Mouse (Mus musculus) hindbrain, embryonic 16.5 days (tissue): ENCODE results near the gene Ciart. TPM values are rescaled to one million over a fixed set of nuclear protein-coding genes. Genes with fewer than 3 reads are reported as not detected.

ENCODE experiments used
- ATAC-seq: fragments of 200-750 bp; cut with Nextera tagmentation; 2 replicates; pipeline ENCODE4 v1.8.0; 2017; ENCODE audit warnings: moderate TSS enrichment, moderate library complexity
- H3K27ac ChIP-seq: fragments of 300-500 bp; sonication (generic); 2 replicates; pipeline ENCODE4 v1.5.1; 2014; ENCODE audit warnings: low read depth, mild to moderate bottlenecking, control low read depth, low read length, moderate library complexity
- H3K27me3 ChIP-seq: fragments of 300-500 bp; sonication (generic); replicated peaks from 2 replicates; pipeline ENCODE4 v1.6.1; 2014; ENCODE audit warnings: low read length; ENCODE audit not compliant: control insufficient read depth, insufficient read depth
- H3K36me3 ChIP-seq: fragments of 300-500 bp; sonication (generic); 2 replicates; pipeline ENCODE4 v1.6.1; 2014; ENCODE audit warnings: mild to moderate bottlenecking, low read length, moderate library complexity, mixed read lengths; ENCODE audit not compliant: control insufficient read depth, insufficient read depth
- H3K4me1 ChIP-seq: fragments of 300-500 bp; sonication (generic); 2 replicates; pipeline ENCODE4 v1.6.1; 2014; ENCODE audit warnings: low read depth, low read length; ENCODE audit not compliant: control insufficient read depth, insufficient read depth
- H3K4me2 ChIP-seq: fragments of 300-500 bp; sonication (generic); 2 replicates; pipeline ENCODE4 v1.6.1; 2014; ENCODE audit warnings: mild to moderate bottlenecking, low read length, control low read depth, moderate library complexity
- H3K4me3 ChIP-seq: fragments of 300-500 bp; sonication (generic); 2 replicates; pipeline ENCODE4 v1.5.1; 2014; ENCODE audit warnings: mild to moderate bottlenecking, low read length, control low read depth, moderate library complexity
- H3K9ac ChIP-seq: fragments of 300-500 bp; sonication (generic); 2 replicates; pipeline ENCODE4 v1.6.1; 2014; ENCODE audit warnings: low read depth, mild to moderate bottlenecking, control low read depth, low read length, moderate library complexity
- H3K9me3 ChIP-seq: fragments of 300-500 bp; sonication (generic); 2 replicates; pipeline ENCODE4 v1.6.1; 2014; ENCODE audit warnings: mild to moderate bottlenecking, low read length, moderate library complexity; ENCODE audit not compliant: control insufficient read depth
- WGBS: fragments of 180-500 bp; shearing (Covaris S2); extraction: QIAGEN DNeasy Blood & Tissue Kit; methylation state at CpG from one replicate; pipeline ENCODE4 v1.1.7; 2014; 5-methylcytosine and 5-hydroxymethylcytosine counted together
- polyA plus RNA-seq: library from polyadenylated mRNA; unstranded; fragments of >200 nt; fragmentation: Nextera tagmentation; extraction: Ambion mirVana; gene quantifications from 2 replicates; pipeline ENCODE4 v1.2.1, GENCODE M21; 2015

Ciart gene
- polyA plus RNA-seq, 1 experiment from 2014 or later = 6.1 TPM

- ATAC-seq = 0 out of 2 replicates have a peak, but pooled peaks have one; percentile 3
- peak overlapping the region; percentile 45; the same call in 1 of the 2 replicates for H3K9ac ChIP-seq
- 24% methylated on average over 7 of the region's 7 CpGs for WGBS
- H3K27ac ChIP-seq = peak overlapping the region; percentile 40
- peak overlapping the region; percentile 57 for H3K4me2 ChIP-seq
- peaks cover 11% of the 10 kb centered on the region for H3K4me1 ChIP-seq
- H3K36me3 ChIP-seq = no peaks in the 10 kb centered on the region
- no peaks in the 10 kb centered on the region for H3K9me3 ChIP-seq
- peak overlapping the region; percentile 75 for H3K4me3 ChIP-seq
- H3K27me3 ChIP-seq = no peaks in the 10 kb centered on the region
These were observed 11.1 kb upstream of the Ciart start for GRCm38 (mm10) chr3:95893126-95893525.

GRCm38 (mm10) chr3:95892066-95893052 lies 10.3 kb upstream of the Ciart start:
- Histone ChIP-seq H3K27ac (peak overlapping the region; percentile 19; the same call in 1 of the 2 replicates), H3K4me2 (no peak overlapping the region; the same call in 1 of the 2 replicates), H3K9me3 (no peaks in the 10 kb centered on the region), H3K36me3 (no peaks in the 10 kb centered on the region), H3K27me3 (no peaks in the 10 kb centered on the region), H3K4me1 (peaks cover 11% of the 10 kb centered on the region), H3K4me3 (no peak overlapping the region), H3K9ac (peak overlapping the region; percentile 4; the same call in 1 of the 2 replicates)
- WGBS = 38% methylated on average over 11 of the region's 11 CpGs
- ATAC-seq = no peak

GRCm38 (mm10) chr3:95891211-95892065 lies 9.4 kb upstream of the Ciart start, which contains the start of gene BC028528:
BC028528 (minus strand) TSS chr3:95892005.
- H3K4me2 ChIP-seq = peak within 1 kb of the TSS; percentile 11
- H3K9ac ChIP-seq = peak within 1 kb of the TSS; percentile 17; the same call in 1 of the 2 replicates
- H3K4me1 ChIP-seq = peaks cover 11% of the 10 kb centered on the region
- peak within 1 kb of the TSS; percentile 14; the same call in 1 of the 2 replicates for H3K4me3 ChIP-seq
- H3K9me3 ChIP-seq = no peaks in the 10 kb centered on the region
- ATAC-seq = no peak
- 22% methylated on average over 12 of the region's 12 CpGs for WGBS
- H3K27me3 ChIP-seq = no peaks in the 10 kb centered on the region
- H3K27ac ChIP-seq = peak within 1 kb of the TSS; percentile 60
- H3K36me3 ChIP-seq = no peaks in the 10 kb centered on the region

DNA sequence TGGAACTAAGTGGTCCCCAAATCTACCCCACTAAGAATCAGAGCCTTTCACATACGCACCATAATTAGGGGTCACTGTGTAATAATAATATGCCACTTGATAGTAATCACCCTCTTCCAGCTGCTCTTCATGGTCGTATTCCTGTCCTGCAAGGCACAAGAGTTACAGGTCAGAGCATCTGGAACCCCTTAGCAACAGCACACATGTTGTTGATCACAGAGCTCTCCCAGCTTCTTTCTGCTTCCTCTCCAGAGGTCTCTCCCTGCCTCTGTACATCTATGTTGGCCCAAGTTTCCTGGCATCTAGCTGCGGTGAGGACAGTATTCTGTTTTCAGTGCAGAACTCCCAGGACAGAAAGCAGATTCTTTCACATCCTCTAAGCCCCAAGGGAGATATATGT lies 7.6 kb upstream of the Ciart start:
- Histone ChIP-seq H3K27me3 (no peaks in the 10 kb centered on the region), H3K36me3 (no peaks in the 10 kb centered on the region), H3K9ac (no peak overlapping the region), H3K4me2 (no peak overlapping the region), H3K4me1 (peaks cover under 1% of the 10 kb centered on the region), H3K4me3 (no peak overlapping the region), H3K9me3 (no peaks in the 10 kb centered on the region), H3K27ac (no peak overlapping the region)
- WGBS = 73% methylated on average over 3 of the region's 3 CpGs
- no peak for ATAC-seq

- H3K27ac ChIP-seq = no peak overlapping the region
- no peak for ATAC-seq
- H3K9me3 ChIP-seq = no peaks in the 10 kb centered on the region
- H3K9ac ChIP-seq = no peak overlapping the region
- peaks cover 5% of the 10 kb centered on the region; the same call in 1 of the 2 replicates for H3K4me1 ChIP-seq
- WGBS = 81% methylated on average over 4 of the region's 4 CpGs
- H3K4me3 ChIP-seq = no peak overlapping the region
- H3K27me3 ChIP-seq = no peaks in the 10 kb centered on the region
- no peak overlapping the region for H3K4me2 ChIP-seq
- H3K36me3 ChIP-seq = no peaks in the 10 kb centered on the region
These were observed 5.5 kb upstream of the Ciart start for GRCm38 (mm10) chr3:95887596-95887995.

GRCm38 (mm10) chr3:95884400-95884799 lies 2.3 kb upstream of the Ciart start:
- Histone ChIP-seq H3K27me3 (no peaks in the 10 kb centered on the region), H3K4me3 (no peak overlapping the region), H3K4me2 (no peak overlapping the region), H3K9ac (no peak overlapping the region), H3K27ac (no peak overlapping the region), H3K4me1 (peaks cover 11% of the 10 kb centered on the region), H3K9me3 (no peaks in the 10 kb centered on the region), H3K36me3 (no peaks in the 10 kb centered on the region)
- 85% methylated on average over 5 of the region's 5 CpGs for WGBS
- no peak for ATAC-seq

- Histone ChIP-seq H3K36me3 (no peaks in the 10 kb centered on the region), H3K4me2 (peak overlapping the region; percentile 97), H3K9ac (peak overlapping the region; percentile 41), H3K9me3 (no peaks in the 10 kb centered on the region), H3K4me1 (peaks cover 11% of the 10 kb centered on the region), H3K27ac (no peak overlapping the region), H3K4me3 (peak overlapping the region; percentile 56), H3K27me3 (no peaks in the 10 kb centered on the region)
- 2% methylated on average over 23 of the region's 24 CpGs for whole genome bisulfite sequencing
- ATAC-seq = no peak
These were observed 870 bp upstream of the Ciart start for GRCm38 (mm10) chr3:95882816-95883425.

DNA sequence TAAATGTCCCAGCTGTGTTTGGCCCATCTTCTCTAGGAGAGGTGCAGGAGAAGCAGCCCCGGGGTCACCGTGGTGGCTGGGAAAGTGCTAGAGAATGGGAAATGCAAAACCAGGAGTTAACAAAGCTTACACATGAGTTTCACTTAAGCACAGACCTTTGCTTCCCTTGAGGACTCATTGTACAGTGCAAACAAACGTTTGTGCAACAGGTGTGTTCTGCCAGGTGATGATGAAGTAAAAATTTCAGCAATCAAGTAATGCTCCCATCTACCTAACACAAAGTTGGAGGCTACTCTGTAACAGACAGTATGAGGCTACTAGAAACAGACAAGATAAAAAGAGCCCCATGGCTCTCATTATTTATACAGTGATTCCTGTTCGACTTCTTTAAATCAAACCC lies 3.0 kb downstream of the Ciart start:
- H3K27me3 ChIP-seq = no peaks in the 10 kb centered on the region
- WGBS = 88% methylated on average over 4 of the region's 4 CpGs
- no peak for ATAC-seq

More for the DNA sequence above, 3.0 kb downstream of the Ciart start:
- Histone ChIP-seq H3K4me1 (peaks cover 11% of the 10 kb centered on the region), H3K27ac (no peak overlapping the region), H3K9ac (no peak overlapping the region), H3K36me3 (no peaks in the 10 kb centered on the region), H3K4me3 (no peak overlapping the region), H3K9me3 (no peaks in the 10 kb centered on the region), H3K4me2 (no peak overlapping the region)
